Mouse (Mus musculus): Measurements from ENCODE around the gene D230025D16Rik. TPM values are rescaled to one million over a fixed set of nuclear protein-coding genes. Genes with fewer than 3 reads are reported as not detected.

The D230025D16Rik gene
- polyA plus RNA-seq, 1 experiment, result 17.2 TPM

GRCm38 (mm10) chr8:105294776-105295175 is 69.8 kb downstream of the D230025D16Rik start:
- H3K4me1 ChIP-seq (ENCODE audit: control insufficient read depth, insufficient read depth, low read length), result peaks cover 8% of the 10 kb centered on the region
- no peak overlapping the region for H3K27ac ChIP-seq (ENCODE audit: control insufficient read depth, insufficient read depth, low read depth, low read length, poor library complexity)
- TF ChIP-seq CTCF (IDR thresholded peaks at IDR 0.05; ENCODE audit: control insufficient read depth, insufficient read depth, low read length), result no peak
- no peak for TF ChIP-seq POLR2A (IDR thresholded peaks at IDR 0.05; ENCODE audit: borderline replicate concordance, control insufficient read depth, low read depth, low read length)
- WGBS, result 87% methylated on average over 9 of the region's 9 CpGs
- no peak overlapping the region for H3K4me3 ChIP-seq (replicated peaks; ENCODE audit: control insufficient read depth, low read depth, low read length)

- Histone ChIP-seq H3K4me1 (ENCODE audit: control insufficient read depth, insufficient read depth, low read length) (peaks cover 4% of the 10 kb centered on the region), H3K27ac (ENCODE audit: control insufficient read depth, insufficient read depth, low read depth, low read length, poor library complexity) (no peak overlapping the region), H3K4me3 (replicated peaks; ENCODE audit: control insufficient read depth, low read depth, low read length) (no peak overlapping the region)
- WGBS, result 66% methylated on average over 11 of the region's 11 CpGs
- no peak for TF ChIP-seq POLR2A (IDR thresholded peaks at IDR 0.05; ENCODE audit: borderline replicate concordance, control insufficient read depth, low read depth, low read length)
These were observed 70.3 kb downstream of the D230025D16Rik start for GRCm38 (mm10) chr8:105295256-105295655.

GRCm38 (mm10) chr8:105295895-105296573 is 71.1 kb downstream of the D230025D16Rik start, which contains the start of gene Exoc3l:
Exoc3l (minus strand) TSS chr8:105296101.
- peaks cover 4% of the 10 kb centered on the region for H3K4me1 ChIP-seq (ENCODE audit: control insufficient read depth, insufficient read depth, low read length)
- TF ChIP-seq POLR2A (IDR thresholded peaks at IDR 0.05; ENCODE audit: borderline replicate concordance, control insufficient read depth, low read depth, low read length) (no peak), CTCF (IDR thresholded peaks at IDR 0.05; ENCODE audit: control insufficient read depth, insufficient read depth, low read length) (no peak)
- 12% methylated on average over 11 of the region's 11 CpGs for WGBS
- H3K4me3 ChIP-seq (replicated peaks; ENCODE audit: control insufficient read depth, low read depth, low read length), result no peak within 1 kb of the TSS
- H3K27ac ChIP-seq (ENCODE audit: control insufficient read depth, insufficient read depth, low read depth, low read length, poor library complexity), result no peak within 1 kb of the TSS

- under 1% methylated on average over 58 of the region's 58 CpGs for WGBS
- peak within 1 kb of the TSS; percentile 90 for H3K27ac ChIP-seq (ENCODE audit: control insufficient read depth, insufficient read depth, low read depth, low read length, poor library complexity)
- TF ChIP-seq CTCF (IDR thresholded peaks at IDR 0.05; ENCODE audit: control insufficient read depth, insufficient read depth, low read length), result no peak
- peak; percentile 89; the same call in 1 of the 2 replicates for TF ChIP-seq POLR2A (IDR thresholded peaks at IDR 0.05; ENCODE audit: borderline replicate concordance, control insufficient read depth, low read depth, low read length)
- H3K4me1 ChIP-seq (ENCODE audit: control insufficient read depth, insufficient read depth, low read length), result peaks cover 4% of the 10 kb centered on the region
- H3K4me3 ChIP-seq (replicated peaks; ENCODE audit: control insufficient read depth, low read depth, low read length), result peak within 1 kb of the TSS; percentile 99
These were observed 72.7 kb downstream of the D230025D16Rik start, which contains the start of gene E2f4 for GRCm38 (mm10) chr8:105297511-105298192. E2f4 (plus strand) TSS chr8:105297663.

- TF ChIP-seq POLR2A (IDR thresholded peaks at IDR 0.05; ENCODE audit: borderline replicate concordance, control insufficient read depth, low read depth, low read length) (no peak), CTCF (IDR thresholded peaks at IDR 0.05; ENCODE audit: control insufficient read depth, insufficient read depth, low read length) (no peak)
- Histone ChIP-seq H3K4me3 (replicated peaks; ENCODE audit: control insufficient read depth, low read depth, low read length) (peak overlapping the region; percentile 99), H3K4me1 (ENCODE audit: control insufficient read depth, insufficient read depth, low read length) (peaks cover 4% of the 10 kb centered on the region), H3K27ac (ENCODE audit: control insufficient read depth, insufficient read depth, low read depth, low read length, poor library complexity) (peak overlapping the region; percentile 90)
- 46% methylated on average over 18 of the region's 18 CpGs for WGBS
These were observed 73.7 kb downstream of the D230025D16Rik start for GRCm38 (mm10) chr8:105298351-105299252.

GRCm38 (mm10) chr8:105299962-105300361 is 75.0 kb downstream of the D230025D16Rik start:
- Histone ChIP-seq H3K4me1 (ENCODE audit: control insufficient read depth, insufficient read depth, low read length) (peaks cover 4% of the 10 kb centered on the region), H3K27ac (ENCODE audit: control insufficient read depth, insufficient read depth, low read depth, low read length, poor library complexity) (peak overlapping the region; percentile 81), H3K4me3 (replicated peaks; ENCODE audit: control insufficient read depth, low read depth, low read length) (peak overlapping the region; percentile 63)
- 67% methylated on average over 8 of the region's 8 CpGs for WGBS
- TF ChIP-seq CTCF (IDR thresholded peaks at IDR 0.05; ENCODE audit: control insufficient read depth, insufficient read depth, low read length) (no peak), POLR2A (IDR thresholded peaks at IDR 0.05; ENCODE audit: borderline replicate concordance, control insufficient read depth, low read depth, low read length) (peak; percentile 84)

Other genes starting within 250 kb of the D230025D16Rik start
- gene Ces2h, start 224.3 kb upstream of the D230025D16Rik start, polyA plus RNA-seq (2011; ENCODE audit: insufficient read depth, insufficient read length, low replicate concordance, missing spikeins), result not detected in 2 replicates
- 2.3 and 7.1 TPM in 2 replicates for gene Ces3a, start 176.5 kb upstream of the D230025D16Rik start, polyA plus RNA-seq (2011; ENCODE audit: insufficient read depth, insufficient read length, low replicate concordance, missing spikeins)
- 0.95 and 1.3 TPM in 2 replicates for gene Ces3b, start 141.4 kb upstream of the D230025D16Rik start, polyA plus RNA-seq (2011; ENCODE audit: insufficient read depth, insufficient read length, low replicate concordance, missing spikeins)
- gene Ces4a, start 93.3 kb upstream of the D230025D16Rik start, polyA plus RNA-seq (2011; ENCODE audit: insufficient read depth, insufficient read length, low replicate concordance, missing spikeins), result not detected in 2 replicates
- 9.7 and 36.4 TPM in 2 replicates for gene Cbfb, start 54.5 kb upstream of the D230025D16Rik start, polyA plus RNA-seq (2011; ENCODE audit: insufficient read depth, insufficient read length, low replicate concordance, missing spikeins)
- 0.82 TPM in 1 of 2 replicates, not detected in the other for gene B3gnt9, start 30.0 kb downstream of the D230025D16Rik start, polyA plus RNA-seq (2011; ENCODE audit: insufficient read depth, insufficient read length, low replicate concordance, missing spikeins)
- 11.3 and 12.0 TPM in 2 replicates for gene Tradd, start 39.5 kb downstream of the D230025D16Rik start, polyA plus RNA-seq (2011; ENCODE audit: insufficient read depth, insufficient read length, low replicate concordance, missing spikeins)
- gene Fbxl8, start 39.5 kb downstream of the D230025D16Rik start, polyA plus RNA-seq (2011; ENCODE audit: insufficient read depth, insufficient read length, low replicate concordance, missing spikeins), result 0.50 and 3.7 TPM in 2 replicates
- 0.95 TPM in 1 of 2 replicates, not detected in the other for gene Hsf4, start 44.7 kb downstream of the D230025D16Rik start, polyA plus RNA-seq (2011; ENCODE audit: insufficient read depth, insufficient read length, low replicate concordance, missing spikeins)
- 0.70 TPM in 1 of 2 replicates, not detected in the other for gene Nol3, start 51.0 kb downstream of the D230025D16Rik start, polyA plus RNA-seq (2011; ENCODE audit: insufficient read depth, insufficient read length, low replicate concordance, missing spikeins)
- 1.5 and 2.2 TPM in 2 replicates for gene 4931428F04Rik, start 64.7 kb downstream of the D230025D16Rik start, polyA plus RNA-seq (2011; ENCODE audit: insufficient read depth, insufficient read length, low replicate concordance, missing spikeins)
- 5.7 and 10.4 TPM in 2 replicates for gene Exoc3l, start 71.0 kb downstream of the D230025D16Rik start, polyA plus RNA-seq (2011; ENCODE audit: insufficient read depth, insufficient read length, low replicate concordance, missing spikeins)
- gene E2f4, start 72.5 kb downstream of the D230025D16Rik start, polyA plus RNA-seq (2011; ENCODE audit: insufficient read depth, insufficient read length, low replicate concordance, missing spikeins), result 108 and 115 TPM in 2 replicates
- 8.2 and 11.5 TPM in 2 replicates for gene Elmo3, start 80.5 kb downstream of the D230025D16Rik start, polyA plus RNA-seq (2011; ENCODE audit: insufficient read depth, insufficient read length, low replicate concordance, missing spikeins)
- gene Lrrc29, start 101.1 kb downstream of the D230025D16Rik start, polyA plus RNA-seq (2011; ENCODE audit: insufficient read depth, insufficient read length, low replicate concordance, missing spikeins), result 7.8 and 19.9 TPM in 2 replicates
- 81.6 and 140 TPM in 2 replicates for gene Tmem208, start 101.2 kb downstream of the D230025D16Rik start, polyA plus RNA-seq (2011; ENCODE audit: insufficient read depth, insufficient read length, low replicate concordance, missing spikeins)
- gene Fhod1, start 122.8 kb downstream of the D230025D16Rik start, polyA plus RNA-seq (2011; ENCODE audit: insufficient read depth, insufficient read length, low replicate concordance, missing spikeins), result 24.6 and 66.3 TPM in 2 replicates
- 3.7 and 7.8 TPM in 2 replicates for gene Slc9a5, start 123.7 kb downstream of the D230025D16Rik start, polyA plus RNA-seq (2011; ENCODE audit: insufficient read depth, insufficient read length, low replicate concordance, missing spikeins)
- gene Plekhg4, start 148.1 kb downstream of the D230025D16Rik start, polyA plus RNA-seq (2011; ENCODE audit: insufficient read depth, insufficient read length, low replicate concordance, missing spikeins), result not detected in 2 replicates
- not detected in 2 replicates for gene Kctd19, start 188.4 kb downstream of the D230025D16Rik start, polyA plus RNA-seq (2011; ENCODE audit: insufficient read depth, insufficient read length, low replicate concordance, missing spikeins)
- gene Lrrc36, start 188.4 kb downstream of the D230025D16Rik start, polyA plus RNA-seq (2011; ENCODE audit: insufficient read depth, insufficient read length, low replicate concordance, missing spikeins), result 1.1 and 3.0 TPM in 2 replicates
- 3.3 and 3.5 TPM in 2 replicates for gene Tppp3, start 246.4 kb downstream of the D230025D16Rik start, polyA plus RNA-seq (2011; ENCODE audit: insufficient read depth, insufficient read length, low replicate concordance, missing spikeins)

All from bone marrow, adult 2 months (tissue).